Mouse (Mus musculus) myocyte (in vitro differentiated cells): Measurements from ENCODE around the gene Kcnc1. TPM values are rescaled to one million over a fixed set of nuclear protein-coding genes. Genes with fewer than 3 reads are reported as not detected.

Experiments used
- H3K27me3 ChIP-seq: one replicate; pipeline ENCODE4 v1.6.1; 2011; ENCODE audit not compliant: control insufficient read depth, insufficient read depth, insufficient read length
- H3K36me3 ChIP-seq: one replicate; pipeline ENCODE4 v1.6.1; 2011; ENCODE audit not compliant: control insufficient read depth, insufficient read depth
- H3K4me2 ChIP-seq: one replicate; pipeline ENCODE4 v1.6.1; 2011; ENCODE audit warnings: low read depth, control low read depth
- H3K4me3 ChIP-seq: one replicate; pipeline ENCODE4 v1.5.1; 2011; ENCODE audit warnings: mild to moderate bottlenecking, control low read depth, moderate library complexity
- H3K79me2 ChIP-seq: one replicate; pipeline ENCODE4 v1.6.1; 2011; ENCODE audit not compliant: control insufficient read depth, insufficient read depth
- H3ac ChIP-seq: one replicate; pipeline ENCODE4 v1.6.1; 2011; ENCODE audit not compliant: control insufficient read depth, insufficient read length
- CEBPB ChIP-seq: IDR thresholded peaks from 2 replicates; pipeline ENCODE4 v1.6.1; 2011; ENCODE audit warnings: mild to moderate bottlenecking, moderate library complexity; ENCODE audit not compliant: poor library complexity, insufficient read depth, severe bottlenecking
- E2F4 ChIP-seq: IDR thresholded peaks from one replicate; pipeline ENCODE4 v1.6.1; 2011; ENCODE audit warnings: mild to moderate bottlenecking, control low read depth, moderate library complexity; ENCODE audit not compliant: insufficient read depth
- MAX ChIP-seq: IDR thresholded peaks from one replicate; pipeline ENCODE4 v1.6.1; 2011; ENCODE audit warnings: low read depth, mild to moderate bottlenecking, control low read depth
- MYOD1 ChIP-seq, 3 experiments: IDR thresholded peaks; one replicate each; pipeline ENCODE4 v1.6.1; 2011; ENCODE audit warnings: control low read depth in 2 of 3, low read depth in 2 of 3, mild to moderate bottlenecking in 2 of 3, moderate library complexity in 1 of 3; ENCODE audit not compliant: insufficient read length in 2 of 3, control insufficient read depth in 1 of 3
- MYOG ChIP-seq, 3 experiments: IDR thresholded peaks; one replicate each; pipeline ENCODE4 v1.6.1; 2011; ENCODE audit warnings: control low read depth in 2 of 3, low read depth in 2 of 3, mild to moderate bottlenecking in 2 of 3; ENCODE audit not compliant: insufficient read length in 2 of 3, control insufficient read depth in 1 of 3, insufficient read depth in 1 of 3
- POLR2A ChIP-seq: IDR thresholded peaks from one replicate; pipeline ENCODE4 v1.6.1; 2011; ENCODE audit warnings: low read depth, mild to moderate bottlenecking, control low read depth, moderate library complexity; ENCODE audit not compliant: insufficient read length
- POLR2AphosphoS2 ChIP-seq: IDR thresholded peaks from one replicate; pipeline ENCODE4 v1.6.1; 2011; ENCODE audit warnings: low read depth, control low read depth; ENCODE audit not compliant: insufficient read length
- REST ChIP-seq: IDR thresholded peaks from one replicate; pipeline ENCODE4 v1.6.1; 2011; ENCODE audit warnings: mild to moderate bottlenecking, control low read depth, moderate library complexity; ENCODE audit not compliant: insufficient read depth, insufficient read length
- SRF ChIP-seq: IDR thresholded peaks from one replicate; pipeline ENCODE4 v1.6.1; 2011; ENCODE audit warnings: low read depth; ENCODE audit not compliant: control insufficient read depth, insufficient read length
- TCF12 ChIP-seq: IDR thresholded peaks from one replicate; pipeline ENCODE4 v1.6.1; 2011; ENCODE audit warnings: mild to moderate bottlenecking, control low read depth; ENCODE audit not compliant: poor library complexity, insufficient read depth, severe bottlenecking
- TCF3 ChIP-seq: IDR thresholded peaks from one replicate; pipeline ENCODE4 v1.6.1; 2011; ENCODE audit warnings: low read depth, control low read depth; ENCODE audit not compliant: insufficient read length
- USF1 ChIP-seq: IDR thresholded peaks from one replicate; pipeline ENCODE4 v1.6.1; 2011; ENCODE audit warnings: low read depth, mild to moderate bottlenecking, control low read depth, moderate library complexity
- polyA plus RNA-seq: library from polyadenylated mRNA; unstranded; fragments of >200 nt; fragmentation: generic; extraction: Trizol; gene quantifications from one replicate; pipeline ENCODE4 v1.2.1, GENCODE M21; 2012; ENCODE audit warnings: missing spikeins

Gene Kcnc1
- polyA plus RNA-seq, 1 experiment = 0.07 TPM

GRCm38 (mm10) chr7:46409204-46409789 is 13.0 kb downstream of the Kcnc1 start:
- peaks cover 56% of the 10 kb centered on the region for H3K27me3 ChIP-seq
- TF ChIP-seq MYOD1 (IDR thresholded peaks at IDR 0.05; ENCODE audit: control insufficient read depth in 1 of 3, insufficient read length in 2 of 3, low read depth in 2 of 3) = peak in 1 of 3 experiments; percentile 52
- TF ChIP-seq USF1 = no peak
- no peak overlapping the region for H3K4me3 ChIP-seq
- H3K36me3 ChIP-seq = no peaks in the 10 kb centered on the region
- H3K79me2 ChIP-seq = no peaks in the 10 kb centered on the region
- no peak overlapping the region for H3ac ChIP-seq
- H3K4me2 ChIP-seq = no peak overlapping the region

GRCm38 (mm10) chr7:46410727-46411126 is 14.4 kb downstream of the Kcnc1 start:
- Histone ChIP-seq H3K4me2 (no peak overlapping the region), H3ac (no peak overlapping the region), H3K79me2 (no peaks in the 10 kb centered on the region), H3K4me3 (no peak overlapping the region), H3K36me3 (no peaks in the 10 kb centered on the region), H3K27me3 (peaks cover 56% of the 10 kb centered on the region)
- TF ChIP-seq SRF (no peak), REST (no peak), USF1 (no peak), POLR2A (no peak), MYOD1 (IDR thresholded peaks at IDR 0.05; ENCODE audit: control insufficient read depth in 1 of 3, insufficient read length in 2 of 3, low read depth in 2 of 3) (no peak), MAX (no peak)

- no peak for TF ChIP-seq TCF3
- no peak for TF ChIP-seq USF1
- TF ChIP-seq MAX = no peak
- TF ChIP-seq REST = no peak
- TF ChIP-seq E2F4 = no peak
- no peak for TF ChIP-seq MYOG (IDR thresholded peaks at IDR 0.05; ENCODE audit: control insufficient read depth in 1 of 3, insufficient read depth in 1 of 3, insufficient read length in 2 of 3, low read depth in 2 of 3)
- no peak for TF ChIP-seq CEBPB
- H3K27me3 ChIP-seq = peaks cover 56% of the 10 kb centered on the region
- no peaks in the 10 kb centered on the region for H3K79me2 ChIP-seq
- H3K4me3 ChIP-seq = no peak overlapping the region
- H3ac ChIP-seq = no peak overlapping the region
- H3K4me2 ChIP-seq = no peak overlapping the region
- H3K36me3 ChIP-seq = no peaks in the 10 kb centered on the region
Observed at GRCm38 (mm10) chr7:46412823-46413222, 16.5 kb downstream of the Kcnc1 start.

DNA sequence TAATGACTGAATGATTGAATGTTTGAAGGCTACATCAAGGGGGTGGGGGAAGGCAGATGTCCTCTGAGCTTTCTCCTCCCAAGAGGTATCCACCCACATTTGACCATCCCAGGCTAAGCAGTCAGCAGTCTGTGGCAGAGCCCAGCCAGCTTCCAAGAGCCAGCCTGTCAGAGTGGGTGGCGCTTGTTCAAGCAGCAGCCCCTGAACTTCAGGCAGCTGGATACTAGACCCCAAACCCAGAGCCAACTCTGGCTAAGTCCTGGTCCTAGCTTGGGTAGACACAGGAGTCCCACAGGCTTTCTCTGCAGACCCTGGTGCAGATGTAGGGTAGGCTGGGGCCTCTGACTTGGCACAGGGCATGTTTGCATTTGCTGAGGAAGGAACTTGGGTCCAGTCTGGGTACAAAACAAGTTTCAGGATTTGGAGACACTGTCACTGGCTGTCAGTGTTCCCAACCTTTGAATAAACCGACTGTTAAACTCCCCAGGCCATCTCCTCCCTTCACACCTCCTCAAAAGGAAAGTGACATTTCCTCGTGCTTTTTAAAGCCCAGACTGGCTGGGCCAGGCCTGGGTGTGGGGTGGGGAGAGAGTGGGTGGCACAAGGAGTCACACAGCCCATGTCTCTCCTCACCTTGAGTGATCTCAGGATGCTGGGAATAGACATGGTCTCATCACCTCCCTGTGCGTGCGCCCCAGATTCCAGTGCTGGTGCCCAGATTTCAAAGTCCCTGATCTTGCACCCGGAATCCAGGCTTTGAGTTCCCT is 17.8 kb downstream of the Kcnc1 start:
- no peak for TF ChIP-seq TCF3
- TF ChIP-seq USF1 = no peak
- no peak for TF ChIP-seq MYOG (IDR thresholded peaks at IDR 0.05; ENCODE audit: control insufficient read depth in 1 of 3, insufficient read depth in 1 of 3, insufficient read length in 2 of 3, low read depth in 2 of 3)
- TF ChIP-seq TCF12 = no peak
- no peak for TF ChIP-seq CEBPB
- TF ChIP-seq REST = no peak
- H3K4me2 ChIP-seq = no peak overlapping the region
- no peaks in the 10 kb centered on the region for H3K36me3 ChIP-seq
- H3K27me3 ChIP-seq = peaks cover 69% of the 10 kb centered on the region
- H3K79me2 ChIP-seq = no peaks in the 10 kb centered on the region
- no peak overlapping the region for H3K4me3 ChIP-seq
- no peak overlapping the region for H3ac ChIP-seq

- Histone ChIP-seq H3K4me2 (no peak overlapping the region), H3ac (no peak overlapping the region), H3K36me3 (no peaks in the 10 kb centered on the region), H3K4me3 (no peak overlapping the region), H3K79me2 (no peaks in the 10 kb centered on the region), H3K27me3 (peaks cover 81% of the 10 kb centered on the region)
- TF ChIP-seq MAX (no peak), E2F4 (no peak), POLR2AphosphoS2 (no peak), SRF (no peak), TCF3 (no peak), CEBPB (no peak), POLR2A (no peak), REST (no peak), MYOG (IDR thresholded peaks at IDR 0.05; ENCODE audit: control insufficient read depth in 1 of 3, insufficient read depth in 1 of 3, insufficient read length in 2 of 3, low read depth in 2 of 3) (no peak), MYOD1 (IDR thresholded peaks at IDR 0.05; ENCODE audit: control insufficient read depth in 1 of 3, insufficient read length in 2 of 3, low read depth in 2 of 3) (no peak), USF1 (no peak)
Observed at GRCm38 (mm10) chr7:46415818-46416425, 19.6 kb downstream of the Kcnc1 start.
